Mouse (Mus musculus) CH12.LX (cell line): ENCODE measurements around the gene Gls. TPM values are rescaled to one million over a fixed set of nuclear protein-coding genes. Genes with fewer than 3 reads are reported as not detected.

Experiments used
- DNase-seq: peaks from one replicate; pipeline ENCODE4 v3.0.0-alpha.2; 2013; ENCODE audit errors: extremely low read depth
- H3K27ac ChIP-seq: 2 replicates; pipeline ENCODE4 v1.5.1; 2012; ENCODE audit warnings: low read depth, mild to moderate bottlenecking, control low read depth, moderate library complexity; ENCODE audit not compliant: insufficient read depth
- H3K27me3 ChIP-seq: replicated peaks from 2 replicates; pipeline ENCODE3; 2012; ENCODE audit warnings: inconsistent platforms
- H3K36me3 ChIP-seq, 2 experiments: replicated peaks in 1 of 2; 2 replicates each; pipeline versions ENCODE3 to v1.6.1; 2012; ENCODE audit warnings: inconsistent platforms in 1 of 2, low read length in 1 of 2, mild to moderate bottlenecking in 1 of 2, mixed read lengths in 1 of 2, moderate library complexity in 1 of 2; ENCODE audit not compliant: control insufficient read depth in 1 of 2, insufficient read depth in 1 of 2
- H3K4me1 ChIP-seq, 2 experiments: 2 replicates each; pipeline ENCODE4 v1.6.1; 2012; ENCODE audit warnings: inconsistent platforms in 1 of 2, moderate library complexity in 1 of 2; ENCODE audit not compliant: insufficient read depth in 2 of 2, control insufficient read depth in 1 of 2
- H3K4me2 ChIP-seq: 2 replicates; pipeline ENCODE4 v1.6.1; 2012; ENCODE audit warnings: low read depth, mild to moderate bottlenecking, control low read depth; ENCODE audit not compliant: poor library complexity, insufficient read depth, severe bottlenecking
- H3K4me3 ChIP-seq, 3 experiments: fragments of 150-350 bp in 1 of 3; sonication (generic) in 1 of 3; replicated peaks in 1 of 3; 2 replicates each; pipeline versions ENCODE3 to v1.5.1; 2011 to 2012; ENCODE audit warnings: low read depth in 2 of 3, low read length in 2 of 3, mild to moderate bottlenecking in 2 of 3, moderate library complexity in 2 of 3, control low read depth in 1 of 3, improper control_type of control experiment in 1 of 3, inconsistent platforms in 1 of 3, mixed read lengths in 1 of 3; ENCODE audit not compliant: poor library complexity in 1 of 3
- H3K79me2 ChIP-seq: replicated peaks from 2 replicates; pipeline ENCODE4 v1.6.1; 2012; ENCODE audit warnings: mild to moderate bottlenecking, moderate library complexity; ENCODE audit not compliant: control insufficient read depth, poor library complexity, insufficient read depth, severe bottlenecking; ENCODE audit errors: extremely low read depth
- H3K9ac ChIP-seq: 2 replicates; pipeline ENCODE4 v1.6.1; 2012; ENCODE audit warnings: low read depth, mild to moderate bottlenecking, control low read depth, moderate library complexity; ENCODE audit not compliant: insufficient read depth
- H3K9me3 ChIP-seq: replicated peaks from 2 replicates; pipeline ENCODE3; 2012; ENCODE audit warnings: low read length, inconsistent platforms, mixed read lengths
- BHLHE40 ChIP-seq: IDR thresholded peaks from 2 replicates; pipeline ENCODE4 v1.6.1; 2011; ENCODE audit warnings: mild to moderate bottlenecking, low read depth, low read length, improper control_type of control experiment
- CHD1 ChIP-seq: IDR thresholded peaks from 2 replicates; pipeline ENCODE4 v1.6.1; 2012; ENCODE audit warnings: low read depth, low read length, improper control_type of control experiment, inconsistent platforms
- CHD2 ChIP-seq: IDR thresholded peaks from 2 replicates; pipeline ENCODE4 v1.6.1; 2011; ENCODE audit warnings: low read length, improper control_type of control experiment
- ELF1 ChIP-seq: IDR thresholded peaks from 2 replicates; pipeline ENCODE4 v1.6.1; 2014; ENCODE audit warnings: low read depth, mild to moderate bottlenecking, inconsistent platforms, low read length, improper control_type of control experiment
- EP300 ChIP-seq: IDR thresholded peaks from 2 replicates; pipeline ENCODE4 v1.6.1; 2011; ENCODE audit warnings: low read length, improper control_type of control experiment
- ETS1 ChIP-seq: conservative IDR thresholded peaks from 2 replicates; pipeline ENCODE4 v1.6.1; 2012; ENCODE audit warnings: low read depth, mild to moderate bottlenecking, inconsistent platforms, low read length, improper control_type of control experiment, moderate library complexity
- GABPA ChIP-seq: IDR thresholded peaks from 2 replicates; pipeline ENCODE4 v1.6.1; 2012; ENCODE audit warnings: low read depth, low read length, improper control_type of control experiment, inconsistent platforms; ENCODE audit not compliant: insufficient replicate concordance
- IRF4 ChIP-seq: IDR thresholded peaks from 2 replicates; pipeline ENCODE4 v1.6.1; 2014; ENCODE audit warnings: low read depth, mild to moderate bottlenecking, inconsistent platforms, low read length, improper control_type of control experiment
- JUN ChIP-seq: IDR thresholded peaks from 2 replicates; pipeline ENCODE4 v1.6.1; 2011; ENCODE audit warnings: low read depth, mild to moderate bottlenecking, low read length, improper control_type of control experiment, moderate library complexity; ENCODE audit not compliant: insufficient read depth
- KAT2A ChIP-seq: IDR thresholded peaks from 2 replicates; pipeline ENCODE4 v1.6.1; 2012; ENCODE audit warnings: low read length, improper control_type of control experiment, inconsistent platforms; ENCODE audit not compliant: insufficient replicate concordance
- MAX ChIP-seq: IDR thresholded peaks from 2 replicates; pipeline ENCODE4 v1.6.1; 2011; ENCODE audit warnings: low read length, improper control_type of control experiment
- NRF1 ChIP-seq: IDR thresholded peaks from 2 replicates; pipeline ENCODE4 v1.6.1; 2014; ENCODE audit warnings: low read depth, mild to moderate bottlenecking, inconsistent platforms, low read length, improper control_type of control experiment, moderate library complexity
- PAX5 ChIP-seq: IDR thresholded peaks from 2 replicates; pipeline ENCODE4 v1.6.1; 2012; ENCODE audit warnings: low read length, inconsistent platforms, mixed read lengths
- RAD21 ChIP-seq: IDR thresholded peaks from 2 replicates; pipeline ENCODE4 v1.6.1; 2011; ENCODE audit warnings: low read depth, mild to moderate bottlenecking, low read length, improper control_type of control experiment, moderate library complexity
- RCOR1 ChIP-seq: conservative IDR thresholded peaks from 2 replicates; pipeline ENCODE4 v1.6.1; 2012; ENCODE audit warnings: low read depth, mild to moderate bottlenecking, inconsistent platforms, low read length, improper control_type of control experiment
- TBP ChIP-seq: conservative IDR thresholded peaks from 2 replicates; pipeline ENCODE4 v1.6.1; 2011; ENCODE audit warnings: low read depth, low read length, improper control_type of control experiment
- TCF12 ChIP-seq: IDR thresholded peaks from 2 replicates; pipeline ENCODE4 v1.6.1; 2014; ENCODE audit warnings: low read depth, mild to moderate bottlenecking, inconsistent platforms, low read length, improper control_type of control experiment
- UBTF ChIP-seq: IDR thresholded peaks from 2 replicates; pipeline ENCODE4 v1.6.1; 2012; ENCODE audit warnings: low read depth, mild to moderate bottlenecking, inconsistent platforms, low read length, improper control_type of control experiment, moderate library complexity
- USF2 ChIP-seq: conservative IDR thresholded peaks from 2 replicates; pipeline ENCODE4 v1.6.1; 2011; ENCODE audit warnings: low read depth, low read length, improper control_type of control experiment
- ZC3H11A ChIP-seq: IDR thresholded peaks from 2 replicates; pipeline ENCODE4 v1.6.1; 2012; ENCODE audit warnings: low read depth, mild to moderate bottlenecking, inconsistent platforms, low read length, improper control_type of control experiment
- ZKSCAN1 ChIP-seq: IDR thresholded peaks from 2 replicates; pipeline ENCODE4 v1.6.1; 2012; ENCODE audit warnings: low read depth, inconsistent platforms, low read length, improper control_type of control experiment, borderline replicate concordance
- ZMIZ1 ChIP-seq: IDR thresholded peaks from 2 replicates; pipeline ENCODE4 v1.6.1; 2012; ENCODE audit warnings: low read depth, mild to moderate bottlenecking, inconsistent platforms, low read length, improper control_type of control experiment
- dilution Hi-C: fragments of 300-500 bp; cut with MboI; formaldehyde crosslinking; loops from 2 replicates; pipeline ENCODE4 v1.14.3; 2020; ENCODE audit warnings: low sequenced_read_pairs; ENCODE audit not compliant: extremely low pct_unique_long_range_greater_than_20kb, extremely low pct_ligation_motif_present
- in situ Hi-C: fragments of 300-500 bp; cut with MboI; formaldehyde crosslinking; loops from 3 replicates; pipeline ENCODE4 v1.14.3; 2019; ENCODE audit warnings: low sequenced_read_pairs, low pct_ligation_motif_present, low pct_unique_long_range_greater_than_20kb, mixed read lengths
- polyA plus RNA-seq: library from polyadenylated mRNA; unstranded; fragments of >175 nt; gene quantifications from 2 replicates; pipeline ENCODE4 v1.2.1, GENCODE M21; 2012; ENCODE audit warnings: low read depth; ENCODE audit not compliant: insufficient read length
- total RNA-seq, 2 experiments: library from RNA; depleted of rRNA; stranded (reverse); fragments of 300-350 nt in 1 of 2; fragments of >200 nt in 1 of 2; gene quantifications; 2 replicates each; pipeline ENCODE4 v1.2.3; 2012 to 2014

Gls gene
- total and polyA plus RNA-seq, 3 experiments, result 107 to 182 (median 150) TPM

DNA sequence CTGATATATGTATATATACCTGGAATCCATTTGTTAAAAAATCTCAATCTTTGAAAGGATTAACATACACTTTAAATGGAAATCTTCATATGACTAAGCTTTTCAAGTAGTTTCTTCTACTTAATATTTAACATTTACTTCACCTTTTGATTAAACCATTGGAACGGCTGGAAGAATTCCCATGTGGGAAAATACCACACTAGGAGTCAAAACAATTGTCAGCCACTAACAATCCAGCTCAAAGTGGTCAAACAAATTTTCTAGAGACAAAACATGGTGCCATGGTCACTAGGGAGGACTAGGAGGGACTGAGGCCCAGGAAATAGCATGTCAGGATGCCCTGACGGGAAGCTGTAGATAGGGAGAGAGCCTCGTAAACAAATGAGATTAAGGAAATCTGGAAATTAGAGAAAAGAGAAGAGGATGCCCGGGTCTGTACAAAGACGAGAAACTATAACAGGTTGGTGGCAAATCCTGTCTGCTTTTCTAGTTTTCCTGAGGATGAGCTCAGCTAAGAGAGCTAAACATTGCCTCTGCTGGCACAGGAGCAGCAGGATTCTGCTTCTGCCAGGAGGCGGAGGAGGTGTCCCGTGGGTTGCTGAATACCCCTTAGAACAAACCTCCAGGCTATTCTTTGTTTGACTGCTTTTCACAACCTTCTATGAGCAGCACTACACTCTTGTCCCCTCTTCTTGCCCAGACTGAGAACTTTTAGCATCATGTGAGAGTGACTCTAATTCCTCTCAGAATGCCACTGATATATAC, 47.0 kb upstream of the Gls start:
- dilution Hi-C loops (no loop called here), in situ Hi-C loops (no loop called here)
- no peaks in the 10 kb centered on the region for H3K79me2 ChIP-seq
- no peak overlapping the region for H3K9ac ChIP-seq
- no peaks in the 10 kb centered on the region for H3K27me3 ChIP-seq
- no peaks in the 10 kb centered on the region for H3K36me3 ChIP-seq
- H3K4me1 ChIP-seq, result peaks cover 0 to 4% of the 10 kb centered on the region in 2 experiments; a peak in 1 of 4 replicates
- no peak overlapping the region for H3K27ac ChIP-seq
- H3K9me3 ChIP-seq, result no peaks in the 10 kb centered on the region
- no peak overlapping the region for H3K4me2 ChIP-seq
- no peak for TF ChIP-seq IRF4
- no peak for TF ChIP-seq KAT2A
- TF ChIP-seq UBTF, result no peak
- no peak for TF ChIP-seq RAD21
- TF ChIP-seq BHLHE40, result no peak
- TF ChIP-seq CHD1, result no peak
- no peak for TF ChIP-seq TCF12
- TF ChIP-seq ELF1, result no peak
- no peak for TF ChIP-seq EP300
- TF ChIP-seq RCOR1, result no peak
- TF ChIP-seq GABPA, result no peak
- no peak for TF ChIP-seq ZC3H11A
- H3K4me3 ChIP-seq, result no peak overlapping the region
- DNase-seq, result no peak

DNA sequence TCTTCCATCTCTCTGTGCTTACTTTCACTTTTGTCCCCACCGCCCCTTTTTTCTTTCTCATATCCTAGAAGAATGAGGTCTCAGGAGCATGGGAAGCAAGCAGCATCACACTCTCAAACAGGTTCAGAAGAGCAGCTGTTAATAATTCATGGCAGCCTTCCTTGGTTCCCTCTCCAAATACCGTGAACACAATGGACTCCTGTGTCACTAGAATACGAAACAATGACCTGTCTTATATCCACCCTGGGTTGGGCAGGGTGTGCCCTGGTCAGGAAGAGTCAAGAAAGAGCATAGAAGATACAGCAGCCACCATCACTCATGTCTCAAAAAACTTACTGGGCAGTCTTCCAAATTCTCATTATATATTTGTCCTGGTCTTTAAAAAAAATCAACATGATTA, 46.3 kb upstream of the Gls start:
- Histone ChIP-seq H3K27ac (no peak overlapping the region), H3K4me3 (no peak overlapping the region), H3K27me3 (no peaks in the 10 kb centered on the region), H3K4me1 (peaks cover under 1 to 9% of the 10 kb centered on the region in 2 experiments; a peak in 2 of 4 replicates), H3K4me2 (peak overlapping the region; percentile 70; the same call in 1 of the 2 replicates), H3K9ac (no peak overlapping the region), H3K9me3 (no peaks in the 10 kb centered on the region), H3K79me2 (no peaks in the 10 kb centered on the region), H3K36me3 (no peaks in the 10 kb centered on the region)
- dilution Hi-C loops (no loop called here), in situ Hi-C loops (no loop called here)
- TF ChIP-seq KAT2A (no peak), JUN (no peak), CHD2 (no peak), PAX5 (no peak), MAX (no peak), USF2 (no peak), ETS1 (no peak), NRF1 (no peak), ZKSCAN1 (no peak), GABPA (no peak), ZMIZ1 (no peak), TBP (no peak), RAD21 (no peak)
- DNase-seq, result no peak
